Mouse (Mus musculus) liver, embryonic 14.5 days (tissue): ENCODE data around the gene Ccdc15. TPM values are rescaled to one million over a fixed set of nuclear protein-coding genes. Genes with fewer than 3 reads are reported as not detected.

Experiments
- ATAC-seq: fragments of 200-750 bp; cut with Nextera tagmentation; 2 replicates; pipeline ENCODE4 v1.8.0; 2017; ENCODE audit warnings: moderate number of reproducible peaks, mild to moderate bottlenecking, moderate library complexity; ENCODE audit not compliant: insufficient read depth
- DNase-seq, 3 experiments: peaks; one replicate each; pipeline ENCODE4 v3.0.0-alpha.2; 2012 to 2013; ENCODE audit warnings: low read depth in 3 of 3, low spot score in 3 of 3
- H3K27ac ChIP-seq: fragments of 300-500 bp; sonication (generic); 2 replicates; pipeline ENCODE4 v1.5.1; 2014; ENCODE audit warnings: moderate library complexity, mild to moderate bottlenecking, control low read depth, inconsistent platforms
- H3K27me3 ChIP-seq: fragments of 300-500 bp; sonication (generic); 2 replicates; pipeline ENCODE4 v1.6.1; 2014; ENCODE audit warnings: mild to moderate bottlenecking, low read length, moderate library complexity; ENCODE audit not compliant: control insufficient read depth, insufficient read depth
- H3K36me3 ChIP-seq: fragments of 300-500 bp; sonication (generic); replicated peaks from 2 replicates; pipeline ENCODE4 v1.6.1; 2014; ENCODE audit warnings: low read depth; ENCODE audit not compliant: control insufficient read depth, insufficient read depth
- H3K4me1 ChIP-seq, 2 experiments: fragments of 200-500 bp in 1 of 2; fragments of 300-500 bp in 1 of 2; sonication (generic) in 1 of 2; replicated peaks; 2 replicates each; pipeline ENCODE4 v1.6.1; 2012 to 2014; ENCODE audit warnings: antibody characterized with exemption in 1 of 2, inconsistent platforms in 1 of 2, low read length in 1 of 2; ENCODE audit not compliant: control insufficient read depth in 2 of 2, insufficient read depth in 2 of 2
- H3K4me2 ChIP-seq: fragments of 300-500 bp; sonication (generic); 2 replicates; pipeline ENCODE4 v1.6.1; 2014; ENCODE audit warnings: low read depth, mild to moderate bottlenecking, control low read depth, moderate library complexity
- H3K4me3 ChIP-seq, 2 experiments: fragments of 200-500 bp in 1 of 2; fragments of 300-500 bp in 1 of 2; sonication (generic) in 1 of 2; 2 replicates each; pipeline ENCODE4 v1.5.1; 2012 to 2014; ENCODE audit warnings: low read depth in 2 of 2, low read length in 2 of 2, mild to moderate bottlenecking in 2 of 2, control low read depth in 1 of 2, inconsistent platforms in 1 of 2, moderate library complexity in 1 of 2; ENCODE audit not compliant: insufficient read depth in 1 of 2
- H3K9ac ChIP-seq: fragments of 300-500 bp; sonication (generic); replicated peaks from 2 replicates; pipeline ENCODE4 v1.6.1; 2014; ENCODE audit warnings: mild to moderate bottlenecking, control low read depth, moderate library complexity
- H3K9me3 ChIP-seq: fragments of 300-500 bp; sonication (generic); 2 replicates; pipeline ENCODE4 v1.6.1; 2016; ENCODE audit warnings: low read length, mixed read lengths; ENCODE audit not compliant: control insufficient read depth
- CTCF ChIP-seq: IDR thresholded peaks from 2 replicates; pipeline ENCODE4 v1.5.1; 2016; ENCODE audit warnings: antibody characterized with exemption, low read depth, control low read depth
- EP300 ChIP-seq: IDR thresholded peaks from 2 replicates; pipeline ENCODE4 v1.6.1; 2016; ENCODE audit warnings: antibody characterized with exemption, low read depth
- WGBS: fragments of 180-500 bp; shearing (Covaris S2); extraction: QIAGEN DNeasy Blood & Tissue Kit; methylation state at CpG from one replicate; pipeline ENCODE4 v1.1.7; 2014; ENCODE audit not compliant: insufficient replicate concordance; 5-methylcytosine and 5-hydroxymethylcytosine counted together
- polyA plus RNA-seq, 2 experiments: library from polyadenylated mRNA; depleted of rRNA in 1 of 2; stranded (reverse) in 1 of 2; unstranded in 1 of 2; fragments of >200 nt; fragmentation: Nextera tagmentation in 1 of 2; extraction: Ambion mirVana in 1 of 2; gene quantifications; 2 replicates each; pipeline versions ENCODE4 v1.2.1 to v1.2.3; 2012 to 2014

Ccdc15 gene
- polyA plus RNA-seq, 2 experiments: 1.5 to 3.0 TPM

GRCm38 (mm10) chr9:37255149-37255888 is 92.9 kb downstream of the Ccdc15 start, which contains the start of gene Slc37a2:
Gene Slc37a2, minus strand, starts transcription at chr9:37255738.
- Histone ChIP-seq H3K9me3 (no peaks in the 10 kb centered on the region), H3K4me1 (peaks cover 0 to 2% of the 10 kb centered on the region in 2 experiments; a peak in 1 of 4 replicates), H3K27ac (no peak within 1 kb of the TSS), H3K9ac (no peak within 1 kb of the TSS), H3K4me2 (peak within 1 kb of the TSS; percentile 58), H3K36me3 (no peaks in the 10 kb centered on the region), H3K27me3 (peaks cover 10% of the 10 kb centered on the region), H3K4me3 (peak within 1 kb of the TSS; percentile 35 to 60)
- TF ChIP-seq CTCF (no peak), EP300 (no peak)
- WGBS: 1% methylated on average over 38 of the region's 38 CpGs
- DNase-seq: peak in 1 of 3 experiments; percentile 12
- peak; percentile 67 for ATAC-seq

- Histone ChIP-seq H3K4me3 (peak overlapping the region in 1 of 2 experiments; percentile 60; a peak in 2 of 4 replicates), H3K36me3 (no peaks in the 10 kb centered on the region), H3K9me3 (no peaks in the 10 kb centered on the region), H3K4me1 (peaks cover 0 to 2% of the 10 kb centered on the region in 2 experiments; a peak in 1 of 4 replicates), H3K4me2 (peak overlapping the region; percentile 58), H3K27me3 (peaks cover 10% of the 10 kb centered on the region), H3K27ac (no peak overlapping the region), H3K9ac (no peak overlapping the region)
- ATAC-seq (no peak), DNase-seq (no peak)
- WGBS: 22% methylated on average over 6 of the region's 6 CpGs
- TF ChIP-seq EP300 (no peak), CTCF (no peak)
Measured at GRCm38 (mm10) chr9:37254531-37255110, 93.6 kb downstream of the Ccdc15 start.

GRCm38 (mm10) chr9:37250631-37251030 is 97.6 kb downstream of the Ccdc15 start:
- no peak overlapping the region for H3K4me3 ChIP-seq
- H3K27ac ChIP-seq: no peak overlapping the region
- H3K9ac ChIP-seq: no peak overlapping the region
- peaks cover 10% of the 10 kb centered on the region for H3K27me3 ChIP-seq
- ATAC-seq (no peak), DNase-seq (no peak)
- H3K4me1 ChIP-seq: peaks cover 0 to 6% of the 10 kb centered on the region in 2 experiments; a peak in 1 of 4 replicates
- no peaks in the 10 kb centered on the region for H3K36me3 ChIP-seq
- TF ChIP-seq EP300 (no peak), CTCF (no peak)
- no peaks in the 10 kb centered on the region for H3K9me3 ChIP-seq
- 60% methylated on average over 6 of the region's 6 CpGs for WGBS
- H3K4me2 ChIP-seq: no peak overlapping the region

GRCm38 (mm10) chr9:37249976-37250375 is 98.3 kb downstream of the Ccdc15 start:
- no peak overlapping the region for H3K4me3 ChIP-seq
- ATAC-seq (no peak), DNase-seq (no peak)
- no peaks in the 10 kb centered on the region for H3K36me3 ChIP-seq
- WGBS: 69% methylated on average over 3 of the region's 3 CpGs
- no peaks in the 10 kb centered on the region for H3K9me3 ChIP-seq
- peaks cover 5% of the 10 kb centered on the region for H3K27me3 ChIP-seq
- peaks cover 0 to 4% of the 10 kb centered on the region in 2 experiments; a peak in 1 of 4 replicates for H3K4me1 ChIP-seq
- no peak overlapping the region for H3K27ac ChIP-seq
- TF ChIP-seq CTCF: no peak
- TF ChIP-seq EP300: no peak
- no peak overlapping the region for H3K4me2 ChIP-seq
- no peak overlapping the region for H3K9ac ChIP-seq

- 48% methylated on average over 3 of the region's 3 CpGs for WGBS
- H3K4me1 ChIP-seq: peaks cover 0 to 4% of the 10 kb centered on the region in 2 experiments; a peak in 1 of 4 replicates
- H3K9me3 ChIP-seq: no peaks in the 10 kb centered on the region
- no peaks in the 10 kb centered on the region for H3K27me3 ChIP-seq
- DNase-seq (no peak), ATAC-seq (no peak)
- no peaks in the 10 kb centered on the region for H3K36me3 ChIP-seq
- H3K4me3 ChIP-seq: no peak overlapping the region
- no peak overlapping the region for H3K4me2 ChIP-seq
- peak; percentile 12; the same call in 1 of the 2 replicates for TF ChIP-seq CTCF
- TF ChIP-seq EP300: no peak
- no peak overlapping the region for H3K9ac ChIP-seq
- no peak overlapping the region for H3K27ac ChIP-seq
Measured at GRCm38 (mm10) chr9:37248381-37248906, 99.8 kb downstream of the Ccdc15 start.
